Mouse (Mus musculus): ENCODE results near the gene 5430419D17Rik. TPM values are rescaled to one million over a fixed set of nuclear protein-coding genes. Genes with fewer than 3 reads are reported as not detected.

5430419D17Rik gene
- total RNA-seq, 2 experiments from 2014 or later = 0.05 TPM; not detected in 1

- DNase-seq (ENCODE audit: low spot score in 2 of 2) = no peak
Measured at GRCm38 (mm10) chr7:131314493-131314892, 140.3 kb downstream of the 5430419D17Rik start.

GRCm38 (mm10) chr7:131317587-131317986 is 143.4 kb downstream of the 5430419D17Rik start:
- DNase-seq (ENCODE audit: low spot score in 2 of 2) = no peak

DNA sequence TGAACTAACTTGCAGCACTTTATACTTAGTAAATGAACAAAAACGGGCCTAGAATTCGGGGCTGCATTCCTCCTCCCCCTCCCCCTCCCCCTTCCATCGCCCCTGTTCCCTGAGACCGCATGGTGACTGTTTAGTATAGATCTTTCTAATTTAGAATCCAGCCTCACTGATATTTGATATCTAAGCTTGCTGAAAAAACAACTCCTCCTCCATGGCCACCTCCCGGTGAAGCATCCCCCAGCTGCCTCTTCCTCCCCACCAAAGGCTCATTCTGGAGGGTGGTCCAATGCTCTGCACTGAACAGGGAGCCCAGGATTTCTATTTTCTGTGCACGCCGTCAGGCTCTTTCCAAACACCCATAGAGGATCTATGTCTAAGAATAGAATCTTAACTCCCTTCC is 144.1 kb downstream of the 5430419D17Rik start:
- DNase-seq (ENCODE audit: low spot score in 2 of 2) = no peak

- no peak for DNase-seq (ENCODE audit: low spot score in 2 of 2)
Measured at GRCm38 (mm10) chr7:131322192-131322591, 148.0 kb downstream of the 5430419D17Rik start, which contains the start of gene Cuzd1. TSS of gene Cuzd1 (minus strand) at chr7:131322292.

DNA sequence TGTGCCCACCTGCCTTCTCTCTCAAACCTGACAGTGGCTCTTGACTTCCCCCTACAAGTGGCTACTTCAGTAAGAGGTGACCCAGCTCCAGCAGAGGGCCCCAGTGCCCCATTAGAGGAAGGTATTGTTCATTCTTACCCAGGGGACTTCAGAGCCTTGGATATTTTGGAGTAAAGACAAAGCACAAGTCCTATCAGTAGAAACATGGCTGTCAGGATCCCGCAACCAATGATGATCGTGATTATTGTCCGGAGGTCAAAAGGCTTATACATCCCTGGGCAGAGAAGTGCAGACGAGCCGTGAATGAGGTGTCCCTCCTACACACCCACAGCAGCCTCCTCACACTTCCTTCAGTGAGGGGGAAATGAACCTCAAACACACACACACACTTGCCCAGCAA is 152.9 kb downstream of the 5430419D17Rik start:
- no peak for DNase-seq (ENCODE audit: low spot score in 2 of 2)

DNA sequence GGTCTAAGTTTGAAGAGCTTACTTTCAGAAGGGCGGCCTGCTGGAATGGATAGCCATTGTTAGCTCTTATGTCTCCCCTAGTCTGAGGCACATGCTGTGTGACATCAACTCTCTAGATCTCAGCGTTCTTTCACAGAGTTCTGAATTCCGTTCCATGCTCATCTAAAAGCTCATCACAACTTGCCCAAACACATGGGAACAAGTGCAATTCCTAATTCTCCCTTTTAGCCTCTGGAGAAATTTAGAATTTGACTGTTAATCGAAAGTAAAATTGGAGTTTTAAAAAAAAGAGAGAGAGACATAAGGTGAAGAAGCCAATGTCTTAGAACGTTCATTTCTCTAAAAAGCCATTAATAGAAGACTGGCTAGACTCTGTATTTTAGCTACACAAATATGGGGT is 155.2 kb downstream of the 5430419D17Rik start, which contains the start of gene Fam24b:
TSS of gene Fam24b (minus strand) at position 101 of the 400 bp plus-strand sequence.
- no peak for DNase-seq (ENCODE audit: low spot score in 2 of 2)

DNA sequence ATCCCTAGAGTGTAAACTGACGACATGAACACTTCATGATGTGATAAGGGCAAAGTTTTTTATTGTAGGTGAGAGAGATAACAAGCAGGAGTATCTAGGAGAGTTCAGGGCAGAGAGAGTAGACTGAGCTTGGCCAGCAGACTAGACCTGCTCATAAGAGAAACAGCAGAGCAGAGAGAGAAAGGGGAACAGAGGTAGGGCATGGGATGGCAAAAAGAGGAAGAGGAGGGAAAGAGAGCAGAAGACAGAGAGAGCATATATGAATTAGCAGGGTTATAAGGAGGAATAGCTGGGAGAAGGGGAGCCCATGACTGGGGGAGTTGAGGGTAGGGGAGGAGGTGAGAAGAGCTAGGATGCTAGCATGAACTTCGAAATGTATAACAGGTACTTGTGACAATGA is 157.5 kb downstream of the 5430419D17Rik start:
- DNase-seq (ENCODE audit: low spot score in 2 of 2) = no peak

DNA sequence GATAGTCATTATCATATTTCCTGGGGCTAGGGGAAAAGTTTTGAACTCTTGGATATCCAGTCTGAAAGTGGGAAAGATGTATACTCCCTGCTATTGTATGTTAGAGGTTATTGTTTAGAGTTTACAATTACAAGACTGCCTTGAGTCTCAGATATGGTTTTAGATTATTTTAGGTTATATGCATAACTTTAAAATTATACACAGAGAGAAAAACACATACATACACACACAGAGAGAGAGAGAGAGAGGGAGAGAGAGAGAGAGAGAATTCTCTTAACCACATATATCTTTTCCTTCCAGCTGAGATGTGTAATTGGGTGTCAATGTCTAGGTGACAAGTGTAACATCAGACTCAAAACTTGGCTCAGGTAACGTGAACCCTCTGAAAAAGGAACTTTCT is 159.4 kb downstream of the 5430419D17Rik start, which contains the start of gene Fam24a:
TSS of gene Fam24a (plus strand) at position 301 of the 400 bp plus-strand sequence.
- DNase-seq (ENCODE audit: low spot score in 2 of 2) = no peak

DNA sequence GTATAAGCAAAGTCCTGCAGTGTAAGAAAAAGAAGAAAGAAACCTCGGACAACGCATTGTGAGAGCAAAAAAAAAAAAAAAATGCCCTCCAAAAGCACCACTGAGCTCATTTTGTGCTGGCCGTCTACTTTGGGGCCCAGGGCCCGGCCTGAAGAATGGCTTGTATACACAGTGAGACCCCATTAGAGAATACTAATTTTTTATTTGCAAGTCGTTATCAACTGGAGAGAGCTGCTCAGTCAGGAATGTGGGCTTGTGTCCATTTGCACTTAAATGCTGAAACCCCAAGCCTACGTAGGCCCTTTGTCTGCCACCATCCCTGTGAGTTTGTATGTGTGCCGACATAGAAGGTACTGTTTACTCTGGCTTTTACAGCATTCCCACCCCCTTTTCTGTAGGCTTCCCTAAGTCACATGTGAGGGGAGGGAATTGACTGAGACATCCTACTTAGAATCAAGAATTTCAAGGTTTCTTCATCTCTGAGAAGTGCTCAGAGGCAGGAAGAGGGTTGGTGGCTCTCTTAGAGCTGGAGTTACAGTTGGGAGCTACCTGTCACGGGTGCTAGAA is 163.4 kb downstream of the 5430419D17Rik start:
- no peak for DNase-seq (ENCODE audit: low spot score in 2 of 2)

GRCm38 (mm10) chr7:131345856-131346541 is 171.8 kb downstream of the 5430419D17Rik start:
- DNase-seq (ENCODE audit: low spot score in 2 of 2) = no peak

Other genes starting within 250 kb of the 5430419D17Rik start
- 100 to 1,000 TPM; 228 to 241 TPM for gene Htra1, start 238.3 kb upstream of the 5430419D17Rik start, total RNA-seq (2021)
- gene Dmbt1, start 142.3 kb upstream of the 5430419D17Rik start, total RNA-seq (2021) = not detected
- not detected for gene 4933402N03Rik, start 28.1 kb upstream of the 5430419D17Rik start, total RNA-seq (2021)
- gene Cuzd1, start 147.9 kb downstream of the 5430419D17Rik start, total RNA-seq (2021) = not detected
- under 1 TPM in 1 of 2 experiments, not detected in 1; 0.57 TPM for gene Fam24b, start 155.1 kb downstream of the 5430419D17Rik start, total RNA-seq (2021)
- not detected for gene Fam24a, start 159.5 kb downstream of the 5430419D17Rik start, total RNA-seq (2021)
- 10 to 100 TPM; 31.2 to 33.1 TPM for gene 2310057M21Rik, start 188.4 kb downstream of the 5430419D17Rik start, total RNA-seq (2021)
- 10 to 100 TPM; 30.7 to 42.4 TPM for gene Pstk, start 196.7 kb downstream of the 5430419D17Rik start, total RNA-seq (2021)
- 10 to 100 TPM; 50.8 to 54.8 TPM for gene Ikzf5, start 236.1 kb downstream of the 5430419D17Rik start, total RNA-seq (2021)
- gene Acadsb, start 236.2 kb downstream of the 5430419D17Rik start, total RNA-seq (2021) = 10 to 100 TPM; 68.8 to 71.2 TPM

Data from layer of hippocampus, postnatal 10 days (tissue).